Mouse (Mus musculus) fat pad, adult 2 months (tissue): ENCODE measurements at regions not wholly inside any gene's neighbourhood (a gene's known extent, or its start where the extent isn't known, plus 50 kb on each side); places are given as distances from the start of the nearest gene placed in this dataset.
"Not testable (repeated sequence)": the region's sequence is repeated elsewhere in the genome, so short reads cannot be mapped to it uniquely, and the experiment has no call there.

Experiments
- DNase-seq: peaks from one replicate; pipeline ENCODE4 v3.0.0-alpha.2; 2011; ENCODE audit warnings: low read depth, low spot score; ENCODE audit errors: extremely low read depth

DNA sequence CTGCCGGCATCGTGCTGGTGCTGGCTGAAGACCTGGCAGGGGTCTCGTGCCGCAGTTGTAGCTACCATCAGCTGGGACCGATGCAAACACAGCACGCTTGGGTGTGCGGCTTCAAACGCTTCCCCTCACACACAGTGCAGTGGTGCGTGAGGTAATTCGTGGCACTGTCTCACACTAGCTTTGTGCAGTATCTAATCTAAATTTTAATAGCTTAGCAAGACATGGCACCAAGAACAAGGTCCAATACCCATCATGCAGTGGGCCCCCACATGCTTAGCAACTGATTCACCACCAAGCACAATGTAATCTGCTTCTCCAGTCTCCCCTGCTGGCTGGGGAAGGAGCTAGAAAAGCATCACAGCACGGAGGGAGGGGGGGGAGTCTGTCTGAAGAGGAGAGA is 348.2 kb upstream of the Cdh4 start:
- no peak for DNase-seq

DNA sequence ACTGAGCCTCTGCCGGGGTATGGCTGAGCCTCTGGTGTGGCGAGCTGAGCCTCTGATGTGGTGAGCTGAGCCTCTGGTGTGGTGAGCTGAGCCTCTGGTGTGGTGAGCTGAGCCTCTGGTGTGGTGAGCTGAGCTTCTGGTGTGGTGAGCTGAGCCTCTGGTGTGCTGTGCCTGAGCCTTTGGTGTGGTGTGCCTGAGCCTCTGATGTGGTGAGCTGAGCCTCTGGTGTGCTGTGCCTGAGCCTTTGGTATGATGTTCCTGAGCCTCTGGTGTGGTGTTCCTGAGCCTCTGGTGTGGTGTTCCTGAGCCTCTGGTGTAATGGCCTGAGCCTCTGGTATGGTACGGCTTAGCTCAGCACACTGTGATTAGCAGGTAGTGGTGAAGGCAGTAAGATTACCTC is 346.2 kb upstream of the Cdh4 start:
- DNase-seq = no peak

DNA sequence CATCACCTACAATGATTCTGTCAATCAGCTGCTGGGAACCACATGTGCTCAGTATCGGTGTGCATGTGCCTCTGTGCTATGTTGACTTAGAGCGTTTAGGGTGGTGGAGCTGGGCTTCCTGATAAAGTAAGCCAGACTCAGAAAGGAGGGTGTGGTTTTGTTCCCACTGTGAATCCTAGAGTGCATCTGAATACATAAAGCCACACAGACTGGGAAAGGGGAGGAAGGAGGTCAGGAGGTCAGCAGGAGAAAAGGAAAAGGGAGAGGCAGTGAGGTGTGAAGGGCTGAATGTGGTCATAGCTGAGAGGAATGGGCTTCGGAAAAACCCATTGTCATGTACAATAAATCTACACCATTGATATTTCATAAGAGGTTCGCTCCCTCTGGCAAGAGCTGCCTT is 345.4 kb upstream of the Cdh4 start:
- no peak for DNase-seq

- DNase-seq = no peak
Observed at GRCm38 (mm10) chr2:179099783-179100182, 342.4 kb upstream of the Cdh4 start.

DNA sequence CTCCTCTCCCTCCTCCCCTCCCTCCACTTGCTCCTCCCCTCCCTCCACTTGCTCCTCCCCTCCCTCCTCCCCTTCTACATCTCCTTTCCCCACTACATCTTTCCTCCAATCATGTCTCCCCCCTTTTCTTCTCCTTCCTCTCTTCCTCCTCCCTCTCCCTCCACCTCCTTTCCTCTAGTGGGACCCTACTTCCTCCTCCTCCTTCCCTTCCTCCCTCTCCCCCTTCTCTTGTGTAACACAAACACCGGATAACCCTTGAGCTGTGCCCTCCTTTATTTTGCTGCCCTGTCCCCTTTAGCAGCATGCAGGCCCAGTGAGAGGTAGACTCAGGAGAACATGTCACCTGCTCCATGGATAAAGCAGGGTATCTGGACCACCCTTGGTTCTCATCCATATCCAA is 339.1 kb upstream of the Cdh4 start:
- DNase-seq = no peak

- no peak for DNase-seq
Observed at GRCm38 (mm10) chr2:179112951-179113350, 329.3 kb upstream of the Cdh4 start.

GRCm38 (mm10) chr2:179128018-179128417 is 314.2 kb upstream of the Cdh4 start:
- no peak for DNase-seq

DNA sequence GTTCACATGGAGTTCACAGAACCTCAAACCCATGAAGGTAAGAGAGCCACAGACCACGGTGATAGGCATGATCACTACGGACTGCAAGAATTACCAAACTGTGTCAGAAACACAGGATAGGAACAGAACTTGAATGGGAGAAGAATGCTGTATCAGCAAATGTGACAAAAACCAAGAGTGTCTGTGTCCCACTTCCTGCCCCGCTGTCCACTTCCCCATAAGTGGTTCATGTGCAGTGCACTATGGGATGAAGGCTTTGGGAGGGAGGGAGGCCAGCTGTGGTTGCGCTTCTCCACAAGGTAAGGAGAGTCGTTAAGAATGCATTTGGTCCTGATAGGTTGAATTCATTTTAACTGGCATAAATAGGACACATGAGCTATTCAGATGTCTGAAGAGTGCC is 313.8 kb upstream of the Cdh4 start:
- DNase-seq = no peak

DNA sequence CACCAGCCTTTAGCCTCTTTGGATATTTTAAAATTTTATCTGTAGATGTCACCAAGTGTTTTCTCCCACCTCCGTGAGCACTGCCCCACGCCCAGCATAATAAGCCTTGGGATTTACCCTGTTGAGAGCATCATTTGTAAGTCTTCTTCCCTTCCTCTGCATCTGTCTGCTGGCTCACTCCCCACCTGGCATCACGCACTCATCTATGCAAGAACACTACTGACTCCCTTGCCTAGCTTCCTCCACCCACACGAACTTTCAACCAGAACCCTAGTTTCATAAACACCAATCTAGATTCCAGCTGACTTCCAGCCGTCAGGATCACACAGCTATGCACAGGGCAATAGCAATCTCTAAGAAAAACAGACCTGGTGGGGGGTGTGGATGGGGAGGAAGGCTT is 311.2 kb upstream of the Cdh4 start:
- no peak for DNase-seq

DNA sequence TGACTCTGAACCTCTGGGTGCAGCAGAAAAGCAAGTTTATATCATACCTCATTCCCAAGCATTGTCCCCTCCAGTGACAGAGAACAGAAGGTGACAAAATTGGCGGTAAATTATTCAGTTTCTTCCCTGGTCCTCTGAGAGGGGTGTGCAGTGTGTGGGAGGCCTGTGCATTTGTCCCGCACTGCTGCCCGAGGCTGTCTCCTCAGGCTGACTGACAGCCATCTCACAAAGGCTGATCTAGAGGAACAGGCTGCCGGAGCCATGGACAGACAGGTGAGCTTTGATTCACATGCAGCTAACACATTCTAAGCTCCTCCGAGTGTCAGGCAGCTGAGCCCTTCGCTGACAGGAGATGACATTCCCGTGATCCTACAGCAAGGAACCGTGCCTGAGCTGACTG is 299.9 kb upstream of the Cdh4 start:
- DNase-seq = no peak

GRCm38 (mm10) chr2:179145726-179146125 is 296.5 kb upstream of the Cdh4 start:
- DNase-seq = no peak

DNA sequence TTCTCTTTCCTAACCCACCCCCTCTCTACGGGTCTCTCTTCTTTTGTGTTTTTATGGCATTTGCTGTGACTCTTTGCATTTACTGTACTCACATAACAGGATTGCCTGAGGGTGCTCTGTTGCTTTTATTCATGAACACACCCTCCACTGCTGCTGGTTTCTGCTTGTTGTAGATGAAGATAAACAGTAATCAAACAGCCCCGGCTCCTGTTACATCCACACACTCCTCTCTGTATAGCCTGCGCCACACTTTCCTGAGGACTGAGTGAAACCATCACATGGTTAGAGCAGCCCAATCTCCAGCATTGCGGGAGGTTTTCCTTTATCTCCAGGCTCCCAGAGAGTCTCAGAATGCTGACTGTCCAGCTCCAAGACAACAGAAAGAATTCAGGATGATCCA is 296.0 kb upstream of the Cdh4 start:
- no peak for DNase-seq

GRCm38 (mm10) chr2:179148194-179148593 is 294.0 kb upstream of the Cdh4 start:
- DNase-seq = no peak

- no peak for DNase-seq
Observed at GRCm38 (mm10) chr2:179148667-179149066, 293.6 kb upstream of the Cdh4 start.

- no peak for DNase-seq
Observed at GRCm38 (mm10) chr2:179158881-179159280, 283.4 kb upstream of the Cdh4 start.

DNA sequence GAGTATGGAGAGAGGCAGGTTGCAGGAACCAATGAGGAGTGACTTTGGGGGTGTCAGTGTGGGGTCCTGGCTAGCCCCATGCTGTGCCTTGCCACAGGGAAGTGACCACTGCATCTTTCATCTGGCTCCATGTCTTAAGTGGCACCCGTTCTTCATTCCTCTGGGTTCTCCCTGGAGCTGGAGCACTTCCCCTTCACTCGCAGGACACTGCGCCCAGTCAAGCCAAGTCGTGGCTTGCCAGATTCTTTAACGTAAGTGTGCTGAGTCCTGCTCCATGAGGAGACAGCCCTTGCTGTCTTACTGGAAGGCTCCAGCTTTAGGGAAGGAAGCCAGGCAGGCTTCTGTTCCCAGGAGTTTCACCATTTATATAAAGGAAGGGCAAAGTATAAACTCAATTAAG is 279.1 kb upstream of the Cdh4 start:
- DNase-seq = no peak

GRCm38 (mm10) chr2:179170157-179170556 is 272.1 kb upstream of the Cdh4 start:
- no peak for DNase-seq

DNA sequence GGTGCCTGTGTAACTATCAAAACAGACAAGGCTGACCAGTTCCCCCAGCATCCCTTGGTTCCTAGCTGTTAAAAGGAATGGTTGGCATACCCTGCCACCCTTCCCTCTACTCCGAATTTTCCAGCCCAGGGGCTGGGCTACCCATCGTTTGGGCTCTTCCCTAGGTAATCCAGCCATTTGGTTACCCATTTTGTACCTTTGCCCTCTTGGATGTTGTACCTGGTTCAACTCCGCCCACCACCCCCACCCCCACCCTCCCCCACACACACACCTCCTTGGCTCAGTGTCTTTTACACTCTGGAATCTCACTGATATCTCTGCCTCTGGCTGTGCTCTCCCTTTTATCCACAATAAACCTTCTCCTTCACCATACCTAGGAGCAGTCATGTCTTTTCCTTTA is 271.6 kb upstream of the Cdh4 start:
- no peak for DNase-seq

- DNase-seq = not testable (repeated sequence)
Observed at GRCm38 (mm10) chr2:179176835-179177530, 265.2 kb upstream of the Cdh4 start.

GRCm38 (mm10) chr2:179181366-179181765 is 260.9 kb upstream of the Cdh4 start:
- DNase-seq = no peak

DNA sequence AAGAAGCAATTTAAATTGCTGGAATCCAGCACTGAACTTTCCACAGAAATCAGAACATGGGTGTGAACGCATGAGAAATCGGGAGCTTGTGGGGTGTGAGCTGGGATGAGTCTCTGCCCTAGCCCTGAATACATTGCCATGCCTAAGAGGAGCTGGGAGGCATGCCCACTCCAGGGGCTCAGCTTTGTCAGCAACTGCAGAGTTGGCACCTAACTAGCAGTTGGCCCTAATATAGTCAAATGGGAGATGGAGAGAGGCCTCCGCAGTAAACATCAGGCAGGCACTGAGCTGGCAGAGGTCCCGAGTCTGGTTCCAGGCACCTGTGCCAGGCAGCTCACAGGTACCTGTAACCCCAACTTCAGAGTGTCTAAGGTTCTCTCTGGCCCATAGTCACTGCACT is 260.1 kb upstream of the Cdh4 start:
- no peak for DNase-seq

GRCm38 (mm10) chr2:179192906-179193496 is 249.2 kb upstream of the Cdh4 start:
- DNase-seq = no peak
